Mouse (Mus musculus) CH12.LX (cell line): ENCODE measurements around the gene Cyp27a1. TPM values are rescaled to one million over a fixed set of nuclear protein-coding genes. Genes with fewer than 3 reads are reported as not detected.
A peak's percentile ranks its signal among the peaks of the same experiment; 100 is the strongest.

Experiments used
- DNase-seq: peaks from one replicate; pipeline ENCODE4 v3.0.0-alpha.2; 2013; ENCODE audit errors: extremely low read depth
- H3K27ac ChIP-seq: 2 replicates; pipeline ENCODE4 v1.5.1; 2012; ENCODE audit warnings: low read depth, mild to moderate bottlenecking, control low read depth, moderate library complexity; ENCODE audit not compliant: insufficient read depth
- H3K27me3 ChIP-seq: replicated peaks from 2 replicates; pipeline ENCODE3; 2012; ENCODE audit warnings: inconsistent platforms
- H3K36me3 ChIP-seq, 2 experiments: replicated peaks in 1 of 2; 2 replicates each; pipeline versions ENCODE3 to v1.6.1; 2012; ENCODE audit warnings: inconsistent platforms in 1 of 2, low read length in 1 of 2, mild to moderate bottlenecking in 1 of 2, mixed read lengths in 1 of 2, moderate library complexity in 1 of 2; ENCODE audit not compliant: control insufficient read depth in 1 of 2, insufficient read depth in 1 of 2
- H3K4me1 ChIP-seq, 2 experiments: 2 replicates each; pipeline ENCODE4 v1.6.1; 2012; ENCODE audit warnings: inconsistent platforms in 1 of 2, moderate library complexity in 1 of 2; ENCODE audit not compliant: insufficient read depth in 2 of 2, control insufficient read depth in 1 of 2
- H3K4me2 ChIP-seq: 2 replicates; pipeline ENCODE4 v1.6.1; 2012; ENCODE audit warnings: low read depth, mild to moderate bottlenecking, control low read depth; ENCODE audit not compliant: poor library complexity, insufficient read depth, severe bottlenecking
- H3K4me3 ChIP-seq, 3 experiments: fragments of 150-350 bp in 1 of 3; sonication (generic) in 1 of 3; replicated peaks in 1 of 3; 2 replicates each; pipeline versions ENCODE3 to v1.5.1; 2011 to 2012; ENCODE audit warnings: low read depth in 2 of 3, low read length in 2 of 3, mild to moderate bottlenecking in 2 of 3, moderate library complexity in 2 of 3, control low read depth in 1 of 3, improper control_type of control experiment in 1 of 3, inconsistent platforms in 1 of 3, mixed read lengths in 1 of 3; ENCODE audit not compliant: poor library complexity in 1 of 3
- H3K79me2 ChIP-seq: replicated peaks from 2 replicates; pipeline ENCODE4 v1.6.1; 2012; ENCODE audit warnings: mild to moderate bottlenecking, moderate library complexity; ENCODE audit not compliant: control insufficient read depth, poor library complexity, insufficient read depth, severe bottlenecking; ENCODE audit errors: extremely low read depth
- H3K9ac ChIP-seq: 2 replicates; pipeline ENCODE4 v1.6.1; 2012; ENCODE audit warnings: low read depth, mild to moderate bottlenecking, control low read depth, moderate library complexity; ENCODE audit not compliant: insufficient read depth
- H3K9me3 ChIP-seq: replicated peaks from 2 replicates; pipeline ENCODE3; 2012; ENCODE audit warnings: low read length, inconsistent platforms, mixed read lengths
- BHLHE40 ChIP-seq: IDR thresholded peaks from 2 replicates; pipeline ENCODE4 v1.6.1; 2011; ENCODE audit warnings: mild to moderate bottlenecking, low read depth, low read length, improper control_type of control experiment
- CHD1 ChIP-seq: IDR thresholded peaks from 2 replicates; pipeline ENCODE4 v1.6.1; 2012; ENCODE audit warnings: low read depth, low read length, improper control_type of control experiment, inconsistent platforms
- CHD2 ChIP-seq: IDR thresholded peaks from 2 replicates; pipeline ENCODE4 v1.6.1; 2011; ENCODE audit warnings: low read length, improper control_type of control experiment
- CTCF ChIP-seq, 2 experiments: IDR thresholded peaks in 1 of 2; conservative IDR thresholded peaks in 1 of 2; 2 replicates each; pipeline ENCODE4 v1.5.1; 2011 to 2012; ENCODE audit warnings: low read depth in 2 of 2, low read length in 2 of 2, improper control_type of control experiment in 1 of 2, inconsistent platforms in 1 of 2, mild to moderate bottlenecking in 1 of 2, moderate library complexity in 1 of 2
- EP300 ChIP-seq: IDR thresholded peaks from 2 replicates; pipeline ENCODE4 v1.6.1; 2011; ENCODE audit warnings: low read length, improper control_type of control experiment
- IRF4 ChIP-seq: IDR thresholded peaks from 2 replicates; pipeline ENCODE4 v1.6.1; 2014; ENCODE audit warnings: low read depth, mild to moderate bottlenecking, inconsistent platforms, low read length, improper control_type of control experiment
- JUN ChIP-seq: IDR thresholded peaks from 2 replicates; pipeline ENCODE4 v1.6.1; 2011; ENCODE audit warnings: low read depth, mild to moderate bottlenecking, low read length, improper control_type of control experiment, moderate library complexity; ENCODE audit not compliant: insufficient read depth
- MAFK ChIP-seq: IDR thresholded peaks from 2 replicates; pipeline ENCODE4 v1.6.1; 2011; ENCODE audit warnings: low read length, improper control_type of control experiment; ENCODE audit not compliant: insufficient replicate concordance
- MAX ChIP-seq: IDR thresholded peaks from 2 replicates; pipeline ENCODE4 v1.6.1; 2011; ENCODE audit warnings: low read length, improper control_type of control experiment
- MXI1 ChIP-seq: IDR thresholded peaks from 2 replicates; pipeline ENCODE4 v1.6.1; 2011; ENCODE audit warnings: mild to moderate bottlenecking, low read depth, low read length, improper control_type of control experiment
- MYC ChIP-seq: IDR thresholded peaks from 2 replicates; pipeline ENCODE4 v1.6.1; 2011; ENCODE audit warnings: low read depth, mild to moderate bottlenecking, improper control_type of control experiment, low read length
- NELFE ChIP-seq: IDR thresholded peaks from 2 replicates; pipeline ENCODE4 v1.6.1; 2011; ENCODE audit warnings: low read depth, low read length, improper control_type of control experiment
- POLR2A ChIP-seq: IDR thresholded peaks from 2 replicates; pipeline ENCODE4 v1.6.1; 2011; ENCODE audit warnings: low read depth, mild to moderate bottlenecking, improper control_type of control experiment, low read length
- POLR2AphosphoS2 ChIP-seq: IDR thresholded peaks from 2 replicates; pipeline ENCODE4 v1.6.1; 2011; ENCODE audit warnings: low read depth, low read length, improper control_type of control experiment
- RAD21 ChIP-seq: IDR thresholded peaks from 2 replicates; pipeline ENCODE4 v1.6.1; 2011; ENCODE audit warnings: low read depth, mild to moderate bottlenecking, low read length, improper control_type of control experiment, moderate library complexity
- RCOR1 ChIP-seq: conservative IDR thresholded peaks from 2 replicates; pipeline ENCODE4 v1.6.1; 2012; ENCODE audit warnings: low read depth, mild to moderate bottlenecking, inconsistent platforms, low read length, improper control_type of control experiment
- SMC3 ChIP-seq: IDR thresholded peaks from 2 replicates; pipeline ENCODE4 v1.6.1; 2011; ENCODE audit warnings: low read depth, low read length, improper control_type of control experiment
- TCF12 ChIP-seq: IDR thresholded peaks from 2 replicates; pipeline ENCODE4 v1.6.1; 2014; ENCODE audit warnings: low read depth, mild to moderate bottlenecking, inconsistent platforms, low read length, improper control_type of control experiment
- USF1 ChIP-seq: IDR thresholded peaks from 2 replicates; pipeline ENCODE4 v1.6.1; 2014; ENCODE audit warnings: low read depth, mild to moderate bottlenecking, inconsistent platforms, low read length, improper control_type of control experiment
- ZC3H11A ChIP-seq: IDR thresholded peaks from 2 replicates; pipeline ENCODE4 v1.6.1; 2012; ENCODE audit warnings: low read depth, mild to moderate bottlenecking, inconsistent platforms, low read length, improper control_type of control experiment
- ZKSCAN1 ChIP-seq: IDR thresholded peaks from 2 replicates; pipeline ENCODE4 v1.6.1; 2012; ENCODE audit warnings: low read depth, inconsistent platforms, low read length, improper control_type of control experiment, borderline replicate concordance
- ZMIZ1 ChIP-seq: IDR thresholded peaks from 2 replicates; pipeline ENCODE4 v1.6.1; 2012; ENCODE audit warnings: low read depth, mild to moderate bottlenecking, inconsistent platforms, low read length, improper control_type of control experiment
- ZNF384 ChIP-seq: IDR thresholded peaks from 2 replicates; pipeline ENCODE4 v1.6.1; 2012; ENCODE audit warnings: low read depth, low read length, improper control_type of control experiment, inconsistent platforms
- dilution Hi-C: fragments of 300-500 bp; cut with MboI; formaldehyde crosslinking; loops from 2 replicates; pipeline ENCODE4 v1.14.3; 2020; ENCODE audit warnings: low sequenced_read_pairs; ENCODE audit not compliant: extremely low pct_unique_long_range_greater_than_20kb, extremely low pct_ligation_motif_present
- in situ Hi-C: fragments of 300-500 bp; cut with MboI; formaldehyde crosslinking; loops from 3 replicates; pipeline ENCODE4 v1.14.3; 2019; ENCODE audit warnings: low sequenced_read_pairs, low pct_ligation_motif_present, low pct_unique_long_range_greater_than_20kb, mixed read lengths
- polyA plus RNA-seq: library from polyadenylated mRNA; unstranded; fragments of >175 nt; gene quantifications from 2 replicates; pipeline ENCODE4 v1.2.1, GENCODE M21; 2012; ENCODE audit warnings: low read depth; ENCODE audit not compliant: insufficient read length
- total RNA-seq, 2 experiments: library from RNA; depleted of rRNA; stranded (reverse); fragments of 300-350 nt in 1 of 2; fragments of >200 nt in 1 of 2; gene quantifications; 2 replicates each; pipeline ENCODE4 v1.2.3; 2012 to 2014

Gene Cyp27a1
- total and polyA plus RNA-seq, 3 experiments = not detected

DNA sequence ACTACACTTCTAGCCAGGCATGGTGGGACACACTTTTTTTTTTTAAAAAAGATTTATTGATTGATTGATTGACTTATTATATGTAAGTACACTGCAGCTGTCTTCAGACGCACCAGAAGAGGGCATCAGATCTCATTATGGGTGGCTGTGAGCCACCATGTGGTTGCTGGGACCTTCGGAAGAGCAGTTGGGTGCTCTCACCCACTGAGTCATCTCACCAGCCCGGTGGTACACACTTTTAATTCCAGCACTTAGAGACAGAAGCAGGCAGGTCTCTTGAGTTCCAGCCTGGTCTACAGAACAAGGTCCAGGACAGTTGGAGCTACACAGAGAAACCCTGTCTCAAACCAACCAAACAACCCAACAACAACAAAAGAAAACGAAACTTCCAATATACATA is 1.3 kb upstream of the Cyp27a1 start:
- dilution Hi-C loops (no loop called here), in situ Hi-C loops (no loop called here)
- TF ChIP-seq CHD2 (no peak), RAD21 (peak; percentile 27), POLR2AphosphoS2 (no peak), CTCF (conservative IDR thresholded peaks at IDR 0.05 in 1 of 2, IDR thresholded peaks at IDR 0.05 in 1 of 2; ENCODE audit: low read depth in 2 of 2, low read length in 2 of 2) (peak in 1 of 2 experiments; percentile 68; a peak in 2 of 4 replicates), ZMIZ1 (no peak), RCOR1 (no peak), USF1 (no peak), POLR2A (0 out of 2 replicates have a peak, but pooled peaks have one; percentile 38), ZC3H11A (no peak), IRF4 (peak; percentile 26; the same call in 1 of the 2 replicates), SMC3 (peak; percentile 60), BHLHE40 (no peak), MAX (peak; percentile 29; the same call in 1 of the 2 replicates), NELFE (0 out of 2 replicates have a peak, but pooled peaks have one; percentile 12), EP300 (no peak), CHD1 (no peak), TCF12 (no peak), MAFK (no peak), ZKSCAN1 (no peak), MXI1 (0 out of 2 replicates have a peak, but pooled peaks have one; percentile 12), MYC (peak; percentile 91)
- H3K79me2 ChIP-seq = no peaks in the 10 kb centered on the region
- H3K4me3 ChIP-seq = no peak overlapping the region
- DNase-seq = peak; percentile 39
- H3K4me1 ChIP-seq = peaks cover 0 to 21% of the 10 kb centered on the region in 2 experiments; a peak in 3 of 4 replicates
- H3K9me3 ChIP-seq = no peaks in the 10 kb centered on the region
- no peak overlapping the region for H3K9ac ChIP-seq
- H3K36me3 ChIP-seq = no peaks in the 10 kb centered on the region
- H3K27ac ChIP-seq = no peak overlapping the region
- H3K27me3 ChIP-seq = no peaks in the 10 kb centered on the region
- H3K4me2 ChIP-seq = peak overlapping the region; percentile 92

DNA sequence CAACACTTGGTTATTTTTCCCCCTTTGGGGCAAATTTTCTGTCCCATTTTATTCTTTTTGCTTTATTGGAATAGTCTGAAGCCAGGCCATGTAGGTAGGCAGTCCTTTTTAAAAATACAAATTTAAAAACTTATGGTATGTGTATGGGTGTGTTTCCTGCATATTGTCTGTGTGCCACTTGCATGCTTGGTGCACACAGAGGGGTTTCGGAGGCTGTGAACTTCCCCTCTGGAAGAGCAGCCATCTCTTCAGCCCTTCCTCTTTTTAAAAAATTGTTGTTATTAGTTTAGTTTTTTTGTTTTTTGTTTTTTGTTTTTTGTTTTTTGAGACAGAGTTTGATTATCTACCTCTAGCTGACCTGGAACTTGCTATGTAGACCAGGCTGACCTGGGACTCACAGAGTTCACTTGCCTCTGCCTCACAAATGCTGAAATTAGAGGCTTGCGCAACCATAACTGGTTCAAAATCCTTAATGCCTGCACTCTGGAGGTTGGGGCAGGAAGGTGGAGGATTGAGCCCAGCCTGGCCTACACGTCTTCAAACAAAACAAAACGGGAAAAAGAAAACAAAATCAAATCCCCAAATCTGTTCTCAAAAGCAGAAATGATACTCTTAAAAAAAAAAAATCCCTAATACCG is 794 bp upstream of the Cyp27a1 start:
- H3K79me2 ChIP-seq = no peaks in the 10 kb centered on the region
- peaks cover 0 to 21% of the 10 kb centered on the region in 2 experiments; a peak in 3 of 4 replicates for H3K4me1 ChIP-seq
- TF ChIP-seq ZNF384 (peak; percentile 35; the same call in 1 of the 2 replicates), JUN (no peak)
- no peaks in the 10 kb centered on the region for H3K36me3 ChIP-seq
- no peak overlapping the region for H3K9ac ChIP-seq
- no peaks in the 10 kb centered on the region for H3K9me3 ChIP-seq
- no peak for DNase-seq
- H3K27ac ChIP-seq = no peak overlapping the region
- in situ Hi-C loops = no loop called here
- H3K27me3 ChIP-seq = no peaks in the 10 kb centered on the region
- peak overlapping the region; percentile 92 for H3K4me2 ChIP-seq
- no peak overlapping the region for H3K4me3 ChIP-seq
- dilution Hi-C loops = no loop called here
